Mouse (Mus musculus) testis, postnatal 10 days (tissue): ENCODE data around the gene Cux1.
A peak's percentile ranks its signal among the peaks of the same experiment; 100 is the strongest.
"Not testable (repeated sequence)": the region's sequence is repeated elsewhere in the genome, so short reads cannot be mapped to it uniquely, and the experiment has no call there.

ENCODE experiments used
- DNase-seq: peaks from one replicate; pipeline ENCODE4 v3.0.0; 2021; ENCODE audit warnings: low spot score

The Cux1 gene

DNA sequence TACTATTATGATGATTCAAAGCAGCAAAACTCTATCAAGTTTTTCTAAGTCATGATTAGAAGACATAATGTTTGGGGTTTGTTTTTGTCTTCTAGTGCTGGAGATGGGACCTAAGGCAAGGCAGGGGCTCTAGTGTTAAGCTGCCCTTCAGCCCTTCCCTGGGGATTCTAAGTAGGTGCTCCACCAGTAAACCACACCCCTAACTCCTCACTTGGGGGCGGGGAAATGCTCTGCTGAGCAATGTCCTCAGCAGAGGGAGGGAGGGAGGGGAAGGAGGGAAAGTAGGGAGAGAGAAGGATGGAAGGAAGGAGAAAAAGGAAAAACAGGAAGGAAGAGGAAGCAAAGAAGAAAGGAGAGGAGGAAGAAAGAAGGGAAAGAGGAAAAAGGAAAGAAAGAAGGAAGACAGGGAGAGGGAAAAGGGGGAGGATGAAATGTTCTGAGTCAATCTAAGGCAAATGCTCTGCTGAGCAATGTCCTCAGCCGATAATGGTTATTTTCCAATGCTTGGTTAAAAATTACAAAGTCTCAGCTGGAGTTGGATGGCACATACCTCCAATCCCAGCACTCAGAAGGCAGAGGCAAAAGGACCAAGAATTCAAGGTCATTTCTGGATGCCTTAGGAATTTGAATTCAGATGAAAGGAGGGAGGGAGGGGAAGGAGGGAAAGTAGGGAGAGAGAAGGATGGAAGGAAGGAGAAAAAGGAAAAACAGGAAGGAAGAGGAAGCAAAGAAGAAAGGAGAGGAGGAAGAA, 96.1 kb downstream of the Cux1 start:
- DNase-seq = not testable (repeated sequence)

DNA sequence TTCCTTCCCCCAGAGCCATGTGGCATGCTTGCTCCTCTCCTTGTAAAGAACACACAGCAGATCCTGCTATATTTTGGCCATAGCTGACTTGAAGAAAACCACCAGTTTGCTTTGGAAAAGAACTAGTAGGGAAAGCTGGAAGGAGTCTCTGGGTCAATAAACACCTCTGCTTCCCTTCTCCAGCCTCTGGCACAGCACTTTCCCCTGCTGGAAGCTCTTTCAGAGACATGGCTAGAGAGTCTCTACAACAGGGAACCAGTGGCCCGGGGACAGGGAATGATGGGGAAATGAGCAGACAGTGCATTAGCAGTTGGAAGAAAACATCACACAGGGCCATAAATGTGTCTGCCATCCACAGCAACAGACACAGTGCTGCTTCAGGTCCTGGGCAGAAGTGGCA, 98.0 kb downstream of the Cux1 start:
- no peak for DNase-seq

DNA sequence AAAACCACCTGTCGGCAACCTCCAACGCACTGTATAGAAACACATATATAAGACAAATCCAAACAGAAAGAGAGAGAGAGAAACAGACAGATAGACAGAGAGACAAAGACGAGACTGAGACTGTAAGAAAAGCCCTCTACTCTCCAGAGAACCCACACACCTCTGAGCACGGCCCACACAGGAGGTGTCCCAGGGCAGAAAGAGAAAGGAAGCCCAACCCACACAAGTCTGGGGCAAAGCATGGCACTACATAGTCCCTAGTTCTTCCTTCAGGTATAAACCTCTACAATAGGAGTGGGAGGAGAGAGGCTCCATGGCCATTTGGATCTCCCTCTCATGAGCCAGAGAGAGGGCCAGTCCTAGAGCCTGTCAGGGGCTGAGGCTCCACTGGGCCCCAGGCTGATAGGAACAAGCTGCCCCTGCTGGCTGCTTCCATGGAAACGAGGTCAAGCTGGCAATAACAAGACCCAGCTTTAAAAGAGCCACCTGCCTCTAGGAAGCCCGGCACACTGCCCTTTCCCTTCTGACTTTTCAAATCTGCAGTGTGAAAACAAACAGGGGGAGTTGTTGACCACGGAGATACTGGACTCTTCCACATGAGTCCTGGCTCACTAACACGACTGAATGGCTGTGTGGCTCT, 99.8 kb downstream of the Cux1 start:
- DNase-seq = peak; percentile 56

DNA sequence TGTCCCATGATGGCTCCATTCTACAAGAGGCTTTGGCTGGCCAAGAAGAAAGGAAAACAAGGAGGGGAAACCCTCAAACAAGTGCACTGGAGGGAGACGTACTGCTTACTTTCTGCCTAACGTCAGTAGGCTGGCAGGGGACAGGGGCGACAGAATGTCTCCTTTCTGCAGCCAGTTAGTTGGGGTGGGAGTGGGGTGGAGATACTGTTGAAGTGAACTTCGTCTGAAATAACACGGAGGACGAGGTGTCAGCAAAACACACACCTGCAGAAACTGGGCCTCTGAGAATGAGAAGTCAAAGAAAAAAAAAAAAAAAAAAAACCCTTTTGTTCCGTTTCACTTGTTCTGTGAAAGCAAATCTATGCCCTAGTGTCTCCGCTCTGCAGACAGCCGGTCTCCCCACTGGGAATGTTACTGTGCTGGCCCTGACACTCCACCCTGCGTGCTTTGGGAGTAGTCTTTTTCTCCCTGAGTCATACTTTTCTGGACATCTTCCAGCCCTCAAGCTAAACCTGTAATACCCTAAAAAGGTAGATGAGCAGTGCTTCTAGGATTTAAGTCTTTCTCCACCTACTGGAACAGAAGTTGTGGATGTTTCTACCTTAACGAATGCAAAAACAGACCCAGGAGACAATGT, 101.4 kb downstream of the Cux1 start:
- DNase-seq = no peak

DNA sequence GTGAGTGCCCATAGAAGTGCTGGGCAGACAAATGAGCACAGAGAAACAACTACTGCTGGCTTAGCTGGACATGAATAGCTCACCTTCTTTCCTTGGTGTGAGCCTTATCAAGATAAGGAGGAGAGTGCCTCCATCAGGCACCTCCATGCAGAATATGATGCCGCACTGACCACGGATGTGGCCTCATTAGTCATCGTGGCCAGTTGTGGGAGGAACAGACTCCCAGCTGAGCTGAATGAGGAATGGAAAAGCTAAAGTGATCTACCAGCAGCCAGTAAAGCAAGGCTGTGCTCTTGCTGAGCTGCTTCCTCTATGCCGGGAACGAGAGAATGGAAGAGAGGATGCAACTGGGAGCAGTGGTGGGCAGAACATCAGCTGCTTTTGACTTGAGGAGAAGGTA, 101.9 kb downstream of the Cux1 start:
- DNase-seq = no peak

DNA sequence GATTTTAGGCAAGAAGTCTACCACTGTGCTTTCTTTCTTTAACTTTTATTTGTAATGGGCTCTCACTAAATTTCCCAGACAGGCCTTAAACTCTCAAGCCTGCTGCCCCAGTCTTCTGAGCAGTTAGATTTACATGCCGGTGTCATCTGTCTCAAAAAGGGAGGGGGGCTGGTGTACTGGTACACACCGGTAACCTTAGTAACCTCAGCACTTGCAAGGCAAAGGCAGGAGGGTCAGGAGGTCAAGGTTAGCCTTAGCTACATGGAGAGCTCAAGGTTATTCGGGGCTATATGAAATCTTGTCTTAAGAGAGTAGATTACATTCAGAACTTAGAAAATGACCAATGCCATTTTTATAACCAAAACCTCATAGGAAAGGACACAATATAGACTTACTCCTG, 102.4 kb downstream of the Cux1 start:
- DNase-seq = no peak

DNA sequence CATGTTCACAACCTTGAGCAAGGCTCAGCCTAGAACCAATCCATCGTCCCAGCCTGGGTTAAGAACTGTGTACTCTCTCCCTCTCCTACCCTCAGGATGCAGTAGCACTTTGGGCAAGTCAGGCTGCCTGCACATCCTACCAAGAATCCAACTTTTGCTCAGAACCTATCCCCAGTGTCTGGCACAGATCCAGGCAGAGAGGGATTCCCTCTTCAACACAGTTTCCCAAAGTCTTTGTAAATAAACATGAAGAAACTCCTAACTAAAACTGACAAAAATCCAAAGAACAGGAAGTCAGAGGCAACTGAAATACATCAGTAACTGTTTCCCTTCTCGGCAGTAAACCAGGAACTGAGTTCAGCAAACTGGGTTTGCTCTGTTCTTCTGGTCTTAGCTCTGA, 103.2 kb downstream of the Cux1 start:
- no peak for DNase-seq

DNA sequence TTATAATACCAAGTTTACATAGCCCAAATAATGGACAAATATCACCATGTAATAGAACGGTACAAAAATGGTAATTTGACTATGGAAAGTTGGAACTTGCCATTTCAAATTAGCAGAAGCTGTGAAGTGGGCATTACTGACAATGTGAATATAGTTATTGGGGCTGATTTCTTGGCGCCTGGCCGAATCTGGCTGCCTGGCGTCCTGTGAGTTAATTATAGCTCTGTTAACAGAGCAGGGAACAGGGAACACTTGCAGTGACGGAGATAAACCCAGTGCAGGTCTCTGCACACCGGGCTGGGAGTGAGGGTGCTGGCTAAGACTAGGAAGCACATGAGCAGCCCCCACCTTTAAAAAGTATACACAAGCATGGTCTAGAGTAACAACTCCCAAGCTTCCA, 104.7 kb downstream of the Cux1 start:
- DNase-seq = no peak

DNA sequence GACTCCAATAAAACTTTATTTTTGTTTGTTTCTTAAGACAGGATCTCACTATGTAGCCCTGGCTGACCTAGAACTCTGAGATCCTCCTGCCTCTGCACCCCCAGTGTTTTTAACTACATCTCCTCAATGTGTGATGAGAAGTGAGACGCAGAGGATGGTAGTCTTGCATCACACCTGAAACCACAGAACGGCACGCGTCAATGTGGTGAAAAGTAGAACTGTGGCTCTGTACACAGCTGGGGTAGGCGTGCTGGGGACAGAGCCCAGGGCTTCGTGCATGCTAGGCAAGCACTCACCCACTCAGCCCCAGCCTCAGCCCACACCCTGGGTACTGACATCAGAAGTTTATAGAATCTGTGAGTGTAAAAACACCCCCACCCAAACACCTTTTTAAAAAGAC, 107.4 kb downstream of the Cux1 start:
- DNase-seq = no peak

DNA sequence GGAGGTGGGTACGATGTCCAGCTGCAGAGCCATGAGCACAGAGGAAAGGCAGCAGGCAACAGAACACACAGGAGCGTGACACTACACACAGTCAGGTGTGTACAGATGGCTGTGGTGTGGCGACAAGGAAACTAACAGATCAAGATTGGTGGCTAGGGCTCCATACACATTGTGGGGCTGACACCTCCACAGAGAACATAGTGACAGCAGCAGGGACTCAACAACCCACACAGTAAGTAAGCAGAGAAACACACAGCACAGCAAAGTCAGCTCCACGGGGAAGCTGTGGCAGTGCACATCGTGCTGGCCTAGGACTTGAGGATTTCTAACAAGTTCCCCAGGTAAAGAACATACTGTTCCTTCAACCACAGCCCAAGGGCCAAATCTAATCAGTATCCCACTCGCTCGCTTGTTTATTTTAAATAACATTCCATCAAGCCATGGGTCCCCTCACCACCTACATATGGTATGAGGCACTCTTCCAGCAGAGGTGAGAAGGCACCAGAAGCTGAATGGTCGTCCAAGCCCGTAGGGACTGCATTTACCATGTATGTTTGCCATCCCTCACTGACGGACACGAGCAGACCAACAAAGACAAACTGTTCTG, 108.3 kb downstream of the Cux1 start:
- DNase-seq = no peak

DNA sequence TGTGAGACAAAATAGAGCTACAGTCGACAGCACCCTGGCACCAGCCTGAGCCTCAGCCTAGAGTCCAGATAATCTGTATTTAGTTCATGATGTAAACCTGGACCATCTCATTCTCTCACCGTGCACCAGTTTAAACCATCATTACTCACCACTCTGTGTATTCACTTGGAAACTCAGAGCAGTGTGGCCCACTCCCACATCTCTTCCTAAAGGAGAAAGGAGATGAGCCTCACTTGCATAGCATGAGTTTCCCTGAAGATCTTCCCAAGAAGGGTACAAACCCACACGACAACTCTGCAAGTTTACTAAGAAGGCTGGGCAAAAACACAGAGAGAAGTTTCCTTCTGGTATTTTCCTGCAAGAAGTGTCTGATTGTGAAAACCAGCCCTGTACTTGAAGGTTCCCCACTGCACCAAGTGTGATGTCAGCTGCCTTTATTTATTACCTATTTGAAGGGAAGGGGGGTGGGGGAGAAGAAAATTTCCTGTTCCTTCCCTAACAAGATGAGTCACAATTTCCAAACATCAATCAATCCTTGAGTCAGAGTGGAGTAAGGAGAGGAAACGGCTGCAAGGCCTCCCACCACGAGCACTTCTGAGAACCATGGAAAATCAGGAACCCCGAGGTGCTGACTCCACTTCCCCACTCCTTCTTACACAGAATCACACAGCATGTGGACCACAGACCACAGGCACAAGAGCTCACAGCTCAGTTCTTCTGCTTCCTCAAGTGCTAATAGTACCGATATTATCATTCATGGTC, 109.0 kb downstream of the Cux1 start:
- no peak for DNase-seq

DNA sequence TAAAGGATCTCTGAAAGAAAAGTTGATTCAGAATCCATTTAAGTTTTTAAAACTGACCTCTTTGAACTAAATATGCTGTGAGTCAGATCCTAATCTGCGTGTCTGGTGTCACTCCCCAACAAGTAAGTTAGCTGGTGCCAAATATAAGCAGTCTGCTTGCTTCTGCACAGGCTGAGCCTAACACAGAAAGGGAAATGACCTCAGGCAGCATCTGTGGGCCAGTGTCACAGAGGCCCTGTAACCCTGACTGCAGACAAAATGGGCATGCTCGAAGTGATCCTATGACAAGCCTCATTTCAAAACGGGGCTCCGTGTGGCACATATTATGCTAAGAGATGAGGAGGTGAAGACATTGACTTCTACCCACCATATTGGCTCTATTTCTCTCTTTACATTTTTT, 110.9 kb downstream of the Cux1 start:
- no peak for DNase-seq

DNA sequence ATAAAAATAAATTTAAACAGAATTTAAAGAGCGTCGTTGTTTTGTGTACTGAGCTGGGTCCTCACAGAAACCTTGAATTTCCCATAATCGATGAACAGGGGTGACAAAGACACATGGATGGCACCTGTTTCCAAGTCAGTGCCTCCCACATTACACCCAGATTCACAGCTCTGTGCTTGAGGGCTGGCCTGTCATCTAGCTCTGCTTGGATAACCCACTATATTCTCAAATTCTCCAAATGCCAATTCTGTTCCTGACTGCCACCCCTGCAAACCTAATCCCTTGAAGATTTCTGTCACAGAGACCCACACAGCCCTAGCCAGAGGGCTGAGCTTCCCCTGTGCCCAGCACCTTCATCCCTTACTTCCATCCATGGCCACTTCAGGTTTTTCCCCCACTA, 114.6 kb downstream of the Cux1 start:
- DNase-seq = no peak

DNA sequence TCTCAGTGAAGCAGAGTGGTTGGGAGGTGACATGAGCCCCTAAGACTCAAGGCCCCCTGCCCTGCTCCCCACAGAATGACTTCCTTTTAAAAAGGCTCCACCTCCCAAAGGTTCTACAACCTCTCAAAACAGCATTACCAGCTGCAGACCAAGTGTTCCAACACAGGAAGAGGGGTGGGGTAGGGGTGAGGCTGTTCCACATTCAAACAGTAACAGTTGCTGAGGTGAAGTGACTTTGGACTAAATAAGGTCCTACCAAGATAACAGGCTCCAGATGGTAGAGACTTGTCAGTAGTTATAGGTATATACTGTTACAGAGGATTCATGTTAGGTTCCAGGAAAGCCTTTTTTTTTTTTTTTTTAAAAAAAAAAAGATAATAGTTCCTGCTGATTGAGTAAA, 117.5 kb downstream of the Cux1 start:
- no peak for DNase-seq

DNA sequence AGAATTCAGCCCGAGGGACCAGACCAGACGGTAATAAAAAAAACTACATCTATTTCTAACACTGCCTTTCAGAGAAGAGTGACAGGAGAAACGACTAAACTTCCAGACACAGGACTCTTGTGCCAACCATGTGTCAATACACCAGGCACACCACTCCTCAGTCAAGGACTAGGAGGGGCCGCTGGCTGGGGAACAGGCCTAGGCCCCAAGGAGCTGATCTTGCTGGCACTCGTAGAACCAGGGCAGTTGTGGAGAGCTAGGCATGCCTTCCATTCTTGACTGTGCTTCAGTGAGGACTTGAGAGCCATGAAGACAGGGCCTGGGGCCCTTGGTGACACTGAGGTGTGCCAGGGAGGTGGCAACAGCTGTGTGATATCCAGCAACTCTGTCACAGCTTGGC, 121.3 kb downstream of the Cux1 start:
- DNase-seq = no peak

DNA sequence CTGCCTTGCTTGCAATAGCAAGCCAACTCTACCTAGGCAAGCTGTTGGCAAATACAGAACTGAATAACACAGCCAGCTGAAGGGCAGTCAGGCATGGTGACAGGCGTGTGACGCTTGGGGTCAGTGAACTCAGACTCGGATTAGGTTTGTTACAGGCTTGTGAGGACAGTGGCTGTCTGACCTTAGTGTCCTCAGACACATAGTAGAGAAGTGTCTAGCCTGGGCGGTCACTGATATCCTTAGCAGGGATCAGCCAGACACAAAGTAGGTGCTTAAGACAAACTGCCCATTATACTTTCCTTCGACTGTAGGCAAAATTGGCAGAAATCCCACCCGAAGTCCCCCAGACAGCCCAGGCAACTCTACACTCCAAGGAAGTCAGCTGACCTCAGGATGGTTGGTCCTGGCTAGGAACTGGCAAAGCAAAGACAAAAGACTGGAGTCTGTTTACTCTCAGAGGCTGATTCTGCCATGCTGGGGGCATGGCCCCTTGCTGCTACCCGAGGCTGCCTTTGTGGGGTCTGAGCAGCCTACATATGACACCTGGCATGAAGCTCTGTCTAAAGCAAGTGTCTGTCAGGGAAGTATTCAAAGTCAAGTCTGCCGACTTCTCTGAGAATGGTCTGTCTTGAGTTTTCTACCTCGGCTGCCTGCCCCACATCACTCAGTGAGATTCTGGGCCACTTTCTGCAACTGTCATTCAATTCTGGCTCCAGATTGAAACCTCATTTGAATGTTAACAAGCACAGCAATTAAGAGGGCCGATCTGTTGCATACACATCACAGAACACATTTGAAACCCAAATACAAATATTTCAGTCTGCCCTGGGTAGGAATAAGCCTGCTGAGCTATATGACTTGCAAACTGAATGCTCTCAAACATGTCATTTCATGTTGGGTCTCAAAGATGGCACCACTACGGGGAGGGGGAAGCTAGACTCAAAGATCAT, 124.8 kb downstream of the Cux1 start:
- DNase-seq = no peak

DNA sequence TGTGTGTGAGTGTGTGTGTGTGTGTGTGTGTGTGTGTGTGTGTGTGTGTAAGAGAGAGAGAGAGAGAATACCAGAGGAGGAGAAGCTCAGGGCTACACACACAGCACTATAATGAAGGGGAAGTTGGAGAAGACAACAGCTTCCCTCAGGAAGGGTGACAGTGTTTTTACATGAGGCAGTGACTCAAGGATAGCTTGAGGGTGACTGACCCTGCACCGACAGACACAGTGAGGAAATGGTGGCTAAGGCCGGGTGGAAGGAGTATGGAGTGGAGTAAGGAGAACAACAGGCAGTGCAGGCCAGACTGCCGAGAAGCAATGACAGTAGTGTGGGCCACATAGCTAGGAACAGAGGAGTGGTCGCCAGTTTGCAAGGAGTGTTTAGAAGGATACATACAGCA, 137.6 kb downstream of the Cux1 start:
- no peak for DNase-seq

DNA sequence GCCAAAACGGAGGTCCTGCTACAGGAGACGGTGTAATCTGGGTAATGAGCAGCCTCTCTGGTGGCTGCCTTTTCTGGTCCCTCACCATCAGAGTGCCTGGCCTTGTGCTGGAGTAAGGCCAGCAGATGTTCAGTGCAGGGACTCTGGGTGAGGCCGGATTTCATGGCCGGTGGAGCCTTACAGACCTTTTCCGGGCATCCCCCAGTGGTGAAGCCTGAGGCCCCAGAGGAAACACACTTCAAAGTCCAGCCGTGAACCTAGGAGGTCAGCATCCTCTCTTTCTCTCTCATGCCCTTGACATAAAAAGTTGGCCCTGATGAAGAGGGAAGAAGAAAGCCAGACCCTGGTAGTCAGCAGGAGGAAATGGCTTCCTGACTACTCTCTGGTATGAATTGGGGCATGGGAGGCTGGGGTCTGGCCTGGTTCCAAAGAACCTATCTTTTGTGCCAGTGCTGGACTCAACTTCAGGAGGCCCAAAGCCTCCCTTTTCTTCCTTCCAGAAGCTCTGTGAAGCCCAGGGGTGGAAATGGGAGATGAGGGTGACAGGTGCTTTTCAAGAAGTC, 138.7 kb downstream of the Cux1 start:
- DNase-seq = no peak

DNA sequence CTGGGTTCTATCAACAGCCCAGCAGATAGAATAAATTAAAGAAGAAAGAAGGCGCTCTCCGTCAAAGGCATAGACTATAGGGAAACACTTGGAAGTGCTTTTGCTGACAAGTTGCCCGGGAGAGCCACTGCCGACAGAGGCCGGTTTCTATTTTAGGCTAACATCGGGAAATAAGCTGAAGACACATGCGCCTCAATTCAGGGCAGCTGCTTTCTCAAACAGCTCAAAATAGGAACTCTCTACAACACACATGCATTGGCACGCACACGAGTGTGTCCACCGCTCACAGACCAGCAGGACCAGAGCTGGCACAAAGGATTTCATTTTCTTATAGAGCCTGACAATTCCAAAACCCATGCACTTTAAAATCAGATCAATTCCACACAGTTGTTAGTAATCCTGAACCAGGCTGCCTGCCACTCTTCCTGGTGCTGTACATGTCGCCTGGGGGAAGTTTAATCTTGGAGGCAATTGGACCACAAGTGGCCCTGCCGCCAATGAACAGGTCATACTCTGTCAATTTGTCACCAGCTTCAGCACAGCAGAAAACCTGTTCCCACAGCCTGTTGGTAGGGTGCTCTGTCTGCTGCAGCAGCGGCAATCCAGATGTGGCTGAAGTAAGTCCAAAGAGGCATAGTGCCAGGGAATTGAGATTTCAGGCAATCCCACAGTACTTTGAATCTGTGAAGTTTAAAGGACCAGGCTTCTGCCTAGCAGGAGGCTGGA, 139.4 kb downstream of the Cux1 start:
- DNase-seq = no peak

DNA sequence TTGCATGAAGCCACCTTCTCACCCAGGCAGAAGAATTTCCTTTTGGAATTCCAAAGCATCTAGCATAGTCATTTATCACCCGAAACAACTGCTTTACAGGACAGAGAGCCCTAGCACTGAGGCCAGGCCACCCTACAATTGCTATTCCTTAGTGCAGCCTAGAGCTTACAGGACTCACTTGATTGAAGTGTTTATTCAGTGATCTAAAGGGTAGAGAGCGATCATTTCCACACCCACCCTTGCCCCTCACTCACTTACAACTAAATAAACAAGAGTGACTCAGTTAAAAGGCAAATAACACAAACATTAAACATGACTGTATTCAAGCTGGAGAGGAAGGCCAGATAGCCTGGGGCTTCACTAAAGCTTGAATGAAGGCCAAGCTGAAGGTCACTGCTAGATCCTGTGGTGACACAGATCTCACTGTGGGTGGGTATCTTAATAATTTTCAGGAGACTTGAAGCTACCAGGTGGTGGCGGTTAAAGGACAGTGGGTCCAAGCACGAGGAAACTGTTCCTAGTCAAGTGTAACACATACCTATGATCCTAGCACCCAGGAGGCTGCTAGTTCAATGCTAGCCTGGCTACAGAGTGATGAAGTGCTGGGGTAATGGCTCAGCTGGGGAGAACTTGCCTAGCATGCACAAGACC, 140.0 kb downstream of the Cux1 start:
- DNase-seq = no peak
